Mouse (Mus musculus): ENCODE measurements at regions not wholly inside any gene's neighbourhood (a gene's known extent, or its start where the extent isn't known, plus 50 kb on each side); places are given as distances from the start of the nearest gene placed in this dataset.
A peak's percentile ranks its signal among the peaks of the same experiment; 100 is the strongest.

GRCm38 (mm10) chr3:61268453-61269335 is 92.7 kb upstream of the Rap2b start:
- Histone ChIP-seq H3K36me3 (replicated peaks; ENCODE audit: control insufficient read depth, insufficient read depth, low read depth) (no peaks in the 10 kb centered on the region), H3K9ac (replicated peaks) (no peak overlapping the region), H3K27me3 (ENCODE audit: control insufficient read depth, insufficient read depth, low read length) (no peaks in the 10 kb centered on the region), H3K9me3 (ENCODE audit: control insufficient read depth, low read length) (no peaks in the 10 kb centered on the region), H3K4me1 (replicated peaks; ENCODE audit: control insufficient read depth in 2 of 2, insufficient read depth in 2 of 2, low read length in 1 of 2) (no peaks in the 10 kb centered on the region), H3K27ac (no peak overlapping the region), H3K4me2 (ENCODE audit: low read depth) (no peak overlapping the region), H3K4me3 (ENCODE audit: insufficient read depth in 1 of 2, low read depth in 2 of 2, low read length in 2 of 2) (no peak overlapping the region)
- TF ChIP-seq CTCF (IDR thresholded peaks at IDR 0.05; ENCODE audit: low read depth) (peak; percentile 46; the same call in 1 of the 2 replicates), EP300 (IDR thresholded peaks at IDR 0.05; ENCODE audit: low read depth) (no peak)
- WGBS (ENCODE audit: insufficient replicate concordance): 58% methylated on average over 5 of the region's 5 CpGs
- ATAC-seq (ENCODE audit: insufficient read depth): no peak
- DNase-seq (ENCODE audit: low read depth in 3 of 3, low spot score in 3 of 3): no peak

GRCm38 (mm10) chr3:61285924-61286520 is 75.4 kb upstream of the Rap2b start:
- no peak for TF ChIP-seq EP300 (IDR thresholded peaks at IDR 0.05; ENCODE audit: low read depth)
- TF ChIP-seq CTCF (IDR thresholded peaks at IDR 0.05; ENCODE audit: low read depth): no peak
- no peak for ATAC-seq (ENCODE audit: insufficient read depth)

GRCm38 (mm10) chr3:61288195-61288594 is 73.2 kb upstream of the Rap2b start:
- Histone ChIP-seq H3K4me3 (ENCODE audit: insufficient read depth in 1 of 2, low read depth in 2 of 2, low read length in 2 of 2) (no peak overlapping the region), H3K4me1 (replicated peaks; ENCODE audit: control insufficient read depth in 2 of 2, insufficient read depth in 2 of 2, low read length in 1 of 2) (no peaks in the 10 kb centered on the region), H3K27ac (no peak overlapping the region), H3K9me3 (ENCODE audit: control insufficient read depth, low read length) (no peaks in the 10 kb centered on the region), H3K27me3 (ENCODE audit: control insufficient read depth, insufficient read depth, low read length) (no peaks in the 10 kb centered on the region), H3K9ac (replicated peaks) (no peak overlapping the region), H3K36me3 (replicated peaks; ENCODE audit: control insufficient read depth, insufficient read depth, low read depth) (no peaks in the 10 kb centered on the region), H3K4me2 (ENCODE audit: low read depth) (no peak overlapping the region)
- TF ChIP-seq CTCF (IDR thresholded peaks at IDR 0.05; ENCODE audit: low read depth): no peak
- no peak for TF ChIP-seq EP300 (IDR thresholded peaks at IDR 0.05; ENCODE audit: low read depth)
- WGBS (ENCODE audit: insufficient replicate concordance): 73% methylated on average over 1 of the region's 1 CpGs
- DNase-seq (ENCODE audit: low read depth in 3 of 3, low spot score in 3 of 3): no peak
- no peak for ATAC-seq (ENCODE audit: insufficient read depth)

More at GRCm38 (mm10) chr3:61285924-61286520, 75.4 kb upstream of the Rap2b start:
- H3K4me3 ChIP-seq (ENCODE audit: insufficient read depth in 1 of 2, low read depth in 2 of 2, low read length in 2 of 2): no peak overlapping the region
- H3K36me3 ChIP-seq (replicated peaks; ENCODE audit: control insufficient read depth, insufficient read depth, low read depth): no peaks in the 10 kb centered on the region
- H3K9ac ChIP-seq (replicated peaks): no peak overlapping the region
- H3K27ac ChIP-seq: no peak overlapping the region
- H3K4me1 ChIP-seq (replicated peaks; ENCODE audit: control insufficient read depth in 2 of 2, insufficient read depth in 2 of 2, low read length in 1 of 2): no peaks in the 10 kb centered on the region
- WGBS (ENCODE audit: insufficient replicate concordance): 55% methylated on average over 10 of the region's 10 CpGs
- H3K4me2 ChIP-seq (ENCODE audit: low read depth): no peak overlapping the region
- no peaks in the 10 kb centered on the region for H3K9me3 ChIP-seq (ENCODE audit: control insufficient read depth, low read length)
- no peak for DNase-seq (ENCODE audit: low read depth in 3 of 3, low spot score in 3 of 3)
- H3K27me3 ChIP-seq (ENCODE audit: control insufficient read depth, insufficient read depth, low read length): no peaks in the 10 kb centered on the region

- no peaks in the 10 kb centered on the region; a peak in 1 of 4 replicates for H3K4me1 ChIP-seq (replicated peaks; ENCODE audit: control insufficient read depth in 2 of 2, insufficient read depth in 2 of 2, low read length in 1 of 2)
- DNase-seq (ENCODE audit: low read depth in 3 of 3, low spot score in 3 of 3) (peak in 1 of 3 experiments; percentile 10), ATAC-seq (ENCODE audit: insufficient read depth) (no peak)
- no peak for TF ChIP-seq EP300 (IDR thresholded peaks at IDR 0.05; ENCODE audit: low read depth)
- no peak for TF ChIP-seq CTCF (IDR thresholded peaks at IDR 0.05; ENCODE audit: low read depth)
- H3K27me3 ChIP-seq (ENCODE audit: control insufficient read depth, insufficient read depth, low read length): no peaks in the 10 kb centered on the region
- H3K4me3 ChIP-seq (ENCODE audit: insufficient read depth in 1 of 2, low read depth in 2 of 2, low read length in 2 of 2): no peak overlapping the region
- H3K36me3 ChIP-seq (replicated peaks; ENCODE audit: control insufficient read depth, insufficient read depth, low read depth): no peaks in the 10 kb centered on the region
- H3K27ac ChIP-seq: no peak overlapping the region
- H3K9me3 ChIP-seq (ENCODE audit: control insufficient read depth, low read length): no peaks in the 10 kb centered on the region
- no peak overlapping the region for H3K9ac ChIP-seq (replicated peaks)
- 32% methylated on average over 6 of the region's 6 CpGs for WGBS (ENCODE audit: insufficient replicate concordance)
- H3K4me2 ChIP-seq (ENCODE audit: low read depth): no peak overlapping the region
Observed at GRCm38 (mm10) chr3:61294855-61295254, 66.6 kb upstream of the Rap2b start.

GRCm38 (mm10) chr3:61297290-61297689 is 64.1 kb upstream of the Rap2b start:
- no peaks in the 10 kb centered on the region; a peak in 1 of 4 replicates for H3K4me1 ChIP-seq (replicated peaks; ENCODE audit: control insufficient read depth in 2 of 2, insufficient read depth in 2 of 2, low read length in 1 of 2)
- no peaks in the 10 kb centered on the region for H3K27me3 ChIP-seq (ENCODE audit: control insufficient read depth, insufficient read depth, low read length)
- H3K4me3 ChIP-seq (ENCODE audit: insufficient read depth in 1 of 2, low read depth in 2 of 2, low read length in 2 of 2): no peak overlapping the region
- DNase-seq (ENCODE audit: low read depth in 3 of 3, low spot score in 3 of 3): no peak
- H3K4me2 ChIP-seq (ENCODE audit: low read depth): no peak overlapping the region
- no peak overlapping the region for H3K9ac ChIP-seq (replicated peaks)
- no peak overlapping the region for H3K27ac ChIP-seq
- 36% methylated on average over 3 of the region's 3 CpGs for WGBS (ENCODE audit: insufficient replicate concordance)
- no peak for ATAC-seq (ENCODE audit: insufficient read depth)
- TF ChIP-seq EP300 (IDR thresholded peaks at IDR 0.05; ENCODE audit: low read depth) (no peak), CTCF (IDR thresholded peaks at IDR 0.05; ENCODE audit: low read depth) (no peak)
- no peaks in the 10 kb centered on the region for H3K9me3 ChIP-seq (ENCODE audit: control insufficient read depth, low read length)
- no peaks in the 10 kb centered on the region for H3K36me3 ChIP-seq (replicated peaks; ENCODE audit: control insufficient read depth, insufficient read depth, low read depth)
